Mouse (Mus musculus) erythroblast, embryonic 14.5 days (primary cell): ENCODE data around the gene Ncbp3.

Experiments used
- GATA1 ChIP-seq: IDR thresholded peaks from 2 replicates; pipeline ENCODE4 v1.6.1; 2012; ENCODE audit warnings: low read length, inconsistent platforms, mixed read lengths
- TAL1 ChIP-seq: IDR thresholded peaks from 3 replicates; pipeline ENCODE4 v1.6.1; 2012; ENCODE audit warnings: low read length, inconsistent platforms, mixed read lengths

DNA sequence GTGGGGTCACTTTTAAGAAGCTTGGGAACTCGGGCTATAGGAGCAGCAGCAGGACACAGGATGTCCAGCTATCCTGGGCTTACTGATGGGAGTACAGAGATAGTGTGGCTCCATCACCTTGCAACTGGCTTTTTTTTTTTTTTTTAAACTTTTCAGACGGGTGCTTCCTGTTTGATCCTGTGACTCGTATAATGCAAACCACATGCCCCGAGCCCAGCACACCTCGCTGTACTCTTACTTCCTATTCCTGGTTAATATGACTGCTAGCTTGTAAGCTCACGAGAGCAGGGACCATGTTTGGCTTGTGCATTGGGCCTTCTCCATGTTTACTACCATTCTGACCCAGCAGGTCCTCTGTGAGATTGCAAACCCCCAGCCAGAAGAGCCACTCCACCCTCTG is 36.7 kb downstream of the Ncbp3 start:
- TF ChIP-seq GATA1 (no peak), TAL1 (no peak)
